In the genomic region with DNA sequence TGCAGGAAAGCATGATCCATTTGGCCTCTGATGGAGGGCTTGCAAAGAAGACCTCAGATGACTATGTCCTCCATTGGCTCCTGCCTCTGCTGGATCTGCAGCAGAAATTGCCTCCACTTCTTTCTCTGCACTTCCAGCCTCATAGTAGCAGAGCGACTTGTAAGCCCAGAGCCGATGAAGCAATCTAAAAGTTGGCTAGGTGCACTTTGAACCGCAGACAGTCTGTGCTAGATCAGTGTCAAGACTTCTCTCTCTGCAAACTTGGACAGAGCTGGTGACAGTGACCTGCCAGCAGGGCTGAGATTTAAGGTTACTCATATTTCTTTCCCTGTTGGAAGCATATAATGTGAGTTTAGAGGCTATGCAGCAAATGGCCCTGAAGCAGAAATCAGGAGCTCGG, we compare ENCODE assay signal across 29 mouse cellular contexts. TPM values are rescaled to one million over a fixed set of nuclear protein-coding genes. Genes with fewer than 3 reads are reported as not detected.
DNase-seq lines count a peak whose midpoint lies in the region; ATAC-seq and TF ChIP-seq lines count a peak whose summit lies in the region.
"Had no signal": no experiment of that assay in that cellular context is flagged by ENCODE, and none has a peak within 500 bp of the region (broad histone marks: within the 10 kb centered on the region; RNA-seq: fewer than 3 reads in every experiment).

No protein-coding gene starts in this region.

- no peak overlapping the region for H3K4me3 ChIP-seq in heart, embryonic 12.5 days
- no peak overlapping the region for H3K4me3 ChIP-seq in gastrocnemius, adult 2 months
- no peak overlapping the region for H3K4me3 ChIP-seq in hindbrain, embryonic 11.5 days (ENCODE audit: low read depth, low read length)
- H3K4me3 ChIP-seq in forebrain, embryonic 16.5 days (replicated peaks; ENCODE audit: low read length) = no peak overlapping the region
- H3K4me3 ChIP-seq: hindbrain, embryonic 12.5 days; intestine, embryonic 15.5 days; layer of hippocampus, adult 2 months; limb, embryonic 13.5 days; liver, embryonic 13.5 days; megakaryocyte, embryonic 14.5 days; midbrain, embryonic 13.5 days had no signal

- H3K9me3 ChIP-seq in heart, embryonic 12.5 days (replicated peaks) = no peaks in the 10 kb centered on the region; the same call in 1 of the 2 replicates
- no peaks in the 10 kb centered on the region for H3K9me3 ChIP-seq in hindbrain, embryonic 11.5 days (ENCODE audit: control insufficient read depth, low read length)
- H3K9me3 ChIP-seq in forebrain, embryonic 16.5 days (ENCODE audit: control insufficient read depth, low read length) = no peaks in the 10 kb centered on the region
- H3K9me3 ChIP-seq: hindbrain, embryonic 12.5 days; intestine, embryonic 15.5 days; limb, embryonic 13.5 days; liver, embryonic 13.5 days; midbrain, embryonic 13.5 days had no signal

- peak; percentile 16 for DNase-seq in heart, adult 8-10 months (ENCODE audit: low spot score)
- DNase-seq in adipocyte (ENCODE audit: low spot score) = peak; percentile 19
- DNase-seq in gastrocnemius, adult 2 months = peak; percentile 63
- peak; percentile 21 for DNase-seq in gastrocnemius, postnatal 36 days
- no peak for DNase-seq in right cerebral cortex, postnatal 14 days
- DNase-seq in hindbrain, embryonic 11.5 days (ENCODE audit: low spot score) = no peak
- DNase-seq: adrenal gland, adult 8-10 months; B cell, adult 2 months; cerebellum, adult 8-10 months; cerebellum, postnatal 25 days; kidney, adult 2 months; kidney, postnatal 36 days; liver, embryonic 13.5 days; lung, adult 18-20 months; lung, postnatal 4 days; thymus, adult 18-20 months; thymus, postnatal 25 days had no signal

- no peak for TF ChIP-seq CTCF in gastrocnemius, adult 2 months (IDR thresholded peaks at IDR 0.05)

- H3K4me2 ChIP-seq in heart, embryonic 12.5 days = no peak overlapping the region
- H3K4me2 ChIP-seq in hindbrain, embryonic 11.5 days (replicated peaks; ENCODE audit: low read depth, low read length) = no peak overlapping the region
- H3K4me2 ChIP-seq in forebrain, embryonic 16.5 days (ENCODE audit: low read length) = no peak overlapping the region
- H3K4me2 ChIP-seq: hindbrain, embryonic 12.5 days; intestine, embryonic 15.5 days; limb, embryonic 13.5 days; liver, embryonic 13.5 days; midbrain, embryonic 13.5 days had no signal

- no peaks in the 10 kb centered on the region for H3K4me1 ChIP-seq in heart, embryonic 12.5 days (replicated peaks)
- H3K4me1 ChIP-seq in hindbrain, embryonic 11.5 days (replicated peaks; ENCODE audit: control insufficient read depth, insufficient read depth, low read length) = no peaks in the 10 kb centered on the region
- H3K4me1 ChIP-seq in forebrain, embryonic 16.5 days (replicated peaks; ENCODE audit: control insufficient read depth, insufficient read depth, low read length) = no peaks in the 10 kb centered on the region
- H3K4me1 ChIP-seq: hindbrain, embryonic 12.5 days; intestine, embryonic 15.5 days; limb, embryonic 13.5 days; liver, embryonic 13.5 days; megakaryocyte, embryonic 14.5 days; midbrain, embryonic 13.5 days had no signal

- intact Hi-C loops in gastrocnemius, adult 2 months (cut with DNase I) = no loop called here
- intact Hi-C loops in gastrocnemius, postnatal 36 days (cut with DNase I) = no loop called here

- WGBS in heart, embryonic 12.5 days = 86% methylated on average over 4 of the region's 4 CpGs
- 89% methylated on average over 4 of the region's 4 CpGs for WGBS in hindbrain, embryonic 11.5 days
- 92% methylated on average over 4 of the region's 4 CpGs for WGBS in forebrain, embryonic 16.5 days

- H3K9ac ChIP-seq in heart, embryonic 12.5 days = no peak overlapping the region
- H3K9ac ChIP-seq in hindbrain, embryonic 11.5 days (ENCODE audit: low read depth, low read length) = no peak overlapping the region
- no peak overlapping the region for H3K9ac ChIP-seq in forebrain, embryonic 16.5 days (replicated peaks; ENCODE audit: low read depth, low read length)
- H3K9ac ChIP-seq: hindbrain, embryonic 12.5 days; intestine, embryonic 15.5 days; limb, embryonic 13.5 days; liver, embryonic 13.5 days; midbrain, embryonic 13.5 days had no signal

- no peak overlapping the region for H3K27ac ChIP-seq in heart, embryonic 12.5 days (ENCODE audit: poor library complexity, severe bottlenecking)
- H3K27ac ChIP-seq in gastrocnemius, adult 2 months = peak overlapping the region; percentile 49
- H3K27ac ChIP-seq in hindbrain, embryonic 11.5 days (ENCODE audit: low read depth, low read length) = no peak overlapping the region
- H3K27ac ChIP-seq in forebrain, embryonic 16.5 days (ENCODE audit: low read length) = no peak overlapping the region
- H3K27ac ChIP-seq: hindbrain, embryonic 12.5 days; hindbrain, postnatal 0 days; intestine, embryonic 15.5 days; layer of hippocampus, adult 2 months; limb, embryonic 13.5 days; liver, embryonic 13.5 days; midbrain, embryonic 13.5 days; stomach, postnatal 0 days had no signal

- H3K36me3 ChIP-seq in heart, embryonic 12.5 days = no peaks in the 10 kb centered on the region
- H3K36me3 ChIP-seq in hindbrain, embryonic 11.5 days (ENCODE audit: control insufficient read depth, insufficient read depth, low read length) = no peaks in the 10 kb centered on the region
- H3K36me3 ChIP-seq in forebrain, embryonic 16.5 days (ENCODE audit: control insufficient read depth, insufficient read depth) = no peaks in the 10 kb centered on the region
- H3K36me3 ChIP-seq: hindbrain, embryonic 12.5 days; intestine, embryonic 15.5 days; limb, embryonic 13.5 days; liver, embryonic 13.5 days; midbrain, embryonic 13.5 days had no signal

- no peak for ATAC-seq in heart, embryonic 12.5 days (ENCODE audit: insufficient number of reproducible peaks, low FRiP score)
- ATAC-seq in hindbrain, embryonic 11.5 days (ENCODE audit: low FRiP score) = no peak
- ATAC-seq in forebrain, embryonic 16.5 days = no peak
- ATAC-seq: forebrain, embryonic 14.5 days; hindbrain, postnatal 0 days; intestine, embryonic 15.5 days; lung, postnatal 0 days; midbrain, embryonic 13.5 days had no signal

- no peaks in the 10 kb centered on the region for H3K27me3 ChIP-seq in heart, embryonic 12.5 days (replicated peaks)
- H3K27me3 ChIP-seq in hindbrain, embryonic 11.5 days (ENCODE audit: control insufficient read depth, insufficient read depth, low read length) = no peaks in the 10 kb centered on the region
- H3K27me3 ChIP-seq in forebrain, embryonic 16.5 days (replicated peaks; ENCODE audit: control insufficient read depth, insufficient read depth, low read length) = no peaks in the 10 kb centered on the region
- H3K27me3 ChIP-seq: hindbrain, embryonic 12.5 days; intestine, embryonic 15.5 days; limb, embryonic 13.5 days; liver, embryonic 13.5 days; megakaryocyte, embryonic 14.5 days; midbrain, embryonic 13.5 days had no signal

RNA-seq across cellular contexts. Expression of gene Tars, which starts 37.9 kb away (rescaled TPM):
- 10 to 100 TPM; 21.6 to 24.7 (median 24.0) TPM for total RNA-seq in heart, adult 8-10 months (2022)
- polyA plus RNA-seq in heart, embryonic 12.5 days (2016; fragmentation: Nextera tagmentation; extraction: Ambion mirVana) = 45.0 and 46.6 TPM in 2 replicates
- total RNA-seq in gastrocnemius, adult 2 months (2021) = 10 to 100 TPM; 29.2 to 36.3 TPM
- total RNA-seq in gastrocnemius, postnatal 36 days (2021) = 10 to 100 TPM; 24.5 to 27.3 TPM
- polyA plus RNA-seq in hindbrain, embryonic 11.5 days (2014; fragmentation: Nextera tagmentation; extraction: Ambion mirVana) = 84.6 and 94.7 TPM in 2 replicates
- polyA plus RNA-seq in forebrain, embryonic 16.5 days (2015; fragmentation: Nextera tagmentation; extraction: Ambion mirVana) = 52.6 and 57.6 TPM in 2 replicates

Comparison
In these comparisons a context has a peak if more than half of its experiments do, and no peak if none do; other contexts are left out.
1. DNase-seq: peak in heart, adult 8-10 months (single experiment), adipocyte (single experiment), gastrocnemius, adult 2 months (single experiment) and gastrocnemius, postnatal 36 days (2 of 2); none in right cerebral cortex, postnatal 14 days (single experiment) and hindbrain, embryonic 11.5 days (single experiment).